Mouse (Mus musculus) C2C12 (cell line): ENCODE measurements around the gene Slc4a1.

Source experiments
- CEBPB ChIP-seq: IDR thresholded peaks from one replicate; pipeline ENCODE4 v1.6.1; 2011; ENCODE audit warnings: low read depth, mild to moderate bottlenecking, control low read depth, moderate library complexity
- CTCF ChIP-seq: IDR thresholded peaks from one replicate; pipeline ENCODE4 v1.5.1; 2011; ENCODE audit not compliant: control insufficient read depth, insufficient read depth, insufficient read length
- MYOD1 ChIP-seq: IDR thresholded peaks from one replicate; pipeline ENCODE4 v1.6.1; 2011; ENCODE audit warnings: low read depth; ENCODE audit not compliant: control insufficient read depth, insufficient read length
- MYOG ChIP-seq: IDR thresholded peaks from one replicate; pipeline ENCODE4 v1.6.1; 2011; ENCODE audit not compliant: control insufficient read depth, insufficient read length; ENCODE audit errors: extremely low read depth

DNA sequence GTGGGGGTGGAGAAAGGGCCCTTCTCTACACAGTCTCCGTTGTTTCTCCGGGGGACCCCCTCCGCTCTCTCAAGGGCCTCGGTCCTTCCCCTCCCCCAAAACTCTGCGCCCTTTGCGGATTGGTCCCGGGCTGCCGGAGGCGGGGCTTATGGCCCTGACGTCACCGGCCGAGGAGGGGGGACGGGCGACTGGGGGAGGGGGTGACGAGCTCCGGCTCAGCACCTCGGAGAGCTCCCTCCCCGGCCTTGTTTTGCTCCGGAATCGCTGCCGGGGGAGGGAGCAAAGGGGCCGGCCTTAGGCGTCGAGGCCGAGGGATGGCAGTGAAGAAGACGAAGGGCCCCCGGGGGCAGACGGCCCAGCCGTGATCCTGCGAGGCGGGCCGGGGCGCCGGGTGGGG is 27.2 kb upstream of the Slc4a1 start, which contains the start of gene Rundc3a:
- TF ChIP-seq MYOG (no peak), CTCF (no peak), CEBPB (no peak), MYOD1 (no peak)
